Mouse (Mus musculus) brain, embryonic 18.5 days (tissue): ENCODE data around the gene Lrrc55.

Source experiments
- DNase-seq: peaks from one replicate; pipeline ENCODE4 v3.0.0-alpha.2; 2012; ENCODE audit warnings: low read depth, low spot score

The Lrrc55 gene

DNA sequence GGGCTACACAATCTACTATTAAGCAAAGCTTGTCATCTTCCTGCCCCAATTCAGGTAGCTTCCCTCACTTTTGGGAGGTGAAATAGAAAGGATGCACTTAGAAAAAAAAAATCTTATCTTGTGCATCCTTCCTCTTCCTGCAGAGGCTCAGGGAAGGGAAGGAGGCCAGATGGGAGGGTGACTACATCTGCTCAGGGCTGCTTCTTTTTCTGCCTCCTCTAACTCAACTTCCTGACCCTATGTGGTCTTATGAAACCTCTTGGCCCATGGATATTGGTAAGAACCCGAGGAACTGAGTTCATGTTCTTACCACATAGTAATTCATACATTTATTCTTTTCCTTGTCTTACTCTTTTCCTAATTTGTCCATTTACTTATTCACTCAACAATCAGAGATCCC is 61.9 kb downstream of the Lrrc55 start:
- DNase-seq: no peak

- no peak for DNase-seq
Measured at GRCm38 (mm10) chr2:85132204-85132603, 64.8 kb downstream of the Lrrc55 start.

GRCm38 (mm10) chr2:85131724-85132123 is 65.3 kb downstream of the Lrrc55 start:
- DNase-seq: no peak

- no peak for DNase-seq
Measured at GRCm38 (mm10) chr2:85131226-85131625, 65.8 kb downstream of the Lrrc55 start.

DNA sequence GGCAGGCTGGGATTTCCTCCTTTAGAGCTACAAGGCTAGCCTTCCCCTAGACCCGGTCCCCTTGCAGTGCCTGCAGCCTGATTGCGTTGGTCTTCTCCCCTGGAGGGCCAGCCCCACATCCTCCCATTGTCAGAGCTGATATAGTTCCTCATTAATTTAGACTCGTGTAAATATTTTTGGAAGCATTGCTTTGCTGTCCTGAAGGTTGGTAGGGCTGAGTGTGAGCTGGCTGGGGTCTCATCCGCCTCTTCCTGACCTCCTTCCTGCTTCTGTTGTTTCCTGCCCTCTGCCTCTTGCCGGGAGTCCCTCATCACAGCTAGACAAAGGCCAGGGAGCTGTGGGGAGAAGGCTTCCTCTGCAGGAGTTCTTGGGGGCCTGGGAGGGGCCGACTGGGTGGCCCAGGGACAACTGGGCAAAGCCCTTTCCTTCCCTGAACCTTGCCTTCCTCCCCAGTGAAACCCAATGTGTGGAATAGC is 67.5 kb downstream of the Lrrc55 start:
- no peak for DNase-seq

GRCm38 (mm10) chr2:85123869-85124535 is 73.0 kb downstream of the Lrrc55 start:
- DNase-seq: no peak

- DNase-seq: peak; percentile 61
Measured at GRCm38 (mm10) chr2:85123187-85123868, 73.7 kb downstream of the Lrrc55 start.
